Mouse (Mus musculus): Measurements from ENCODE around the gene Rpain. TPM values are rescaled to one million over a fixed set of nuclear protein-coding genes. Genes with fewer than 3 reads are reported as not detected.
A peak's percentile ranks its signal among the peaks of the same experiment; 100 is the strongest.

Rpain gene
- polyA plus RNA-seq (2012; rRNA removed): 58.9 and 63.3 TPM in 2 replicates

GRCm38 (mm10) chr11:70969821-70970559 is at the start of gene Rpain, which contains the start of gene Nup88:
Rpain (plus strand) TSS chr11:70970213.
Nup88 (minus strand) TSS chr11:70969973.
- DNase-seq (ENCODE audit: extremely low spot score in 1 of 2, low spot score in 1 of 2): peak; percentile 95 to 97

- DNase-seq (ENCODE audit: extremely low spot score in 1 of 2, low spot score in 1 of 2): no peak
Measured at GRCm38 (mm10) chr11:70931461-70931860, 38.6 kb upstream of the Rpain start.

GRCm38 (mm10) chr11:70935316-70935715 is 34.7 kb upstream of the Rpain start:
- DNase-seq (ENCODE audit: extremely low spot score in 1 of 2, low spot score in 1 of 2): no peak

GRCm38 (mm10) chr11:70942596-70942995 is 27.4 kb upstream of the Rpain start:
- no peak for DNase-seq (ENCODE audit: extremely low spot score in 1 of 2, low spot score in 1 of 2)

- no peak for DNase-seq (ENCODE audit: extremely low spot score in 1 of 2, low spot score in 1 of 2)
Measured at GRCm38 (mm10) chr11:70943651-70944050, 26.4 kb upstream of the Rpain start.

- peak in 1 of 2 experiments; percentile 29 for DNase-seq (ENCODE audit: extremely low spot score in 1 of 2, low spot score in 1 of 2)
Measured at GRCm38 (mm10) chr11:70944935-70945817, 24.8 kb upstream of the Rpain start.

GRCm38 (mm10) chr11:70954711-70955110 is 15.3 kb upstream of the Rpain start:
- DNase-seq (ENCODE audit: extremely low spot score in 1 of 2, low spot score in 1 of 2): no peak

GRCm38 (mm10) chr11:70960786-70961554 is 9.0 kb upstream of the Rpain start:
- DNase-seq (ENCODE audit: extremely low spot score in 1 of 2, low spot score in 1 of 2): peak in 1 of 2 experiments; percentile 51

- no peak for DNase-seq (ENCODE audit: extremely low spot score in 1 of 2, low spot score in 1 of 2)
Measured at GRCm38 (mm10) chr11:70964222-70964907, 5.6 kb upstream of the Rpain start.

GRCm38 (mm10) chr11:70969271-70969794 is 680 bp upstream of the Rpain start:
- DNase-seq (ENCODE audit: extremely low spot score in 1 of 2, low spot score in 1 of 2): no peak

GRCm38 (mm10) chr11:70970560-70971540 is 837 bp downstream of the Rpain start:
- peak in 1 of 2 experiments; percentile 45 for DNase-seq (ENCODE audit: extremely low spot score in 1 of 2, low spot score in 1 of 2)

GRCm38 (mm10) chr11:70972586-70972985 is 2.6 kb downstream of the Rpain start:
- DNase-seq (ENCODE audit: extremely low spot score in 1 of 2, low spot score in 1 of 2): no peak

GRCm38 (mm10) chr11:70973947-70974346 is 3.9 kb downstream of the Rpain start:
- DNase-seq (ENCODE audit: extremely low spot score in 1 of 2, low spot score in 1 of 2): no peak

- peak; percentile 33 to 42 for DNase-seq (ENCODE audit: extremely low spot score in 1 of 2, low spot score in 1 of 2)
Measured at GRCm38 (mm10) chr11:70975193-70975592, 5.2 kb downstream of the Rpain start.

- no peak for DNase-seq (ENCODE audit: extremely low spot score in 1 of 2, low spot score in 1 of 2)
Measured at GRCm38 (mm10) chr11:70977293-70977692, 7.3 kb downstream of the Rpain start.

GRCm38 (mm10) chr11:70980232-70980631 is 10.2 kb downstream of the Rpain start:
- no peak for DNase-seq (ENCODE audit: extremely low spot score in 1 of 2, low spot score in 1 of 2)

GRCm38 (mm10) chr11:70980751-70981510 is 10.9 kb downstream of the Rpain start:
- DNase-seq (ENCODE audit: extremely low spot score in 1 of 2, low spot score in 1 of 2): no peak

GRCm38 (mm10) chr11:70982030-70982429 is 12.0 kb downstream of the Rpain start:
- no peak for DNase-seq (ENCODE audit: extremely low spot score in 1 of 2, low spot score in 1 of 2)

Measured in frontal cortex, adult 2 months (tissue).